Mouse (Mus musculus) naive thymus-derived CD4-positive, alpha-beta T cell, adult 2 months (primary cell): ENCODE data around the gene Vps13d.

Experiments
- DNase-seq: peaks from one replicate; pipeline ENCODE4 v3.0.0-alpha.2; 2011; ENCODE audit warnings: low read depth

Vps13d gene

DNA sequence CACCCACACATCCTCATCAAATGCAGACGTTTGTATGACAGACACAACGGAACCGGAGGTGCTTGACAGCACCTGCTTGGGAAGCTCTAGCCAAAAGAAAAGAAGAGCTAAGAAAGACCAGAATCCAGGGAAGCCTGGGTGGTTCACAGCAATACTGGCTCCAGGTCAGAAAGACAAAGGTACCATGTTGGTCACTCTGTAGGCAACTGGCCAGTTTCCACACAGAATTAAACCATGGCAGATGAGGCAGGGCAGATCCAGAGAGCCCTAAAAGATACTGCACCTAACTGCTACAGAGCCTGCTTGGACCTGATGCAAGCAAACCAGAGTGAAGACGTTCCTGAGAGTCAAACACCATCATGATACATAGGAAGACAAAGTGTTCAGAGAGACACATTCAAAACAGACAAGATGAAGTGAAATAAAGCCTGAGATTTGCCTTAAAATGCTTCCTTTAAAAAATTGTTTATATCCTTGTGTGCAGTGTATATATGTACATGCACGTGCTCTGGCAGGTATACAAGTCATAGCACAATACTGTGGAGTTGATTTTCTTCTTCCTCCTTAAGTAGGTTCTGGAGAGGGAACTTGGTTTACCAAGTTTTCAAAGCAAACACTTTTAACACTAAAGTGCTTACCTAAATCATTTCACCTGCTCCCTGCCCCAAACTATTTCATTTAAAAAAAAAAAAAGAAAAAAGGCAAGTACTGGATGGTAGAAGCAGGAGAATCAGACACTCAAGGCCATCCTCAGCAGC lies 44.3 kb downstream of the Vps13d start:
- no peak for DNase-seq

DNA sequence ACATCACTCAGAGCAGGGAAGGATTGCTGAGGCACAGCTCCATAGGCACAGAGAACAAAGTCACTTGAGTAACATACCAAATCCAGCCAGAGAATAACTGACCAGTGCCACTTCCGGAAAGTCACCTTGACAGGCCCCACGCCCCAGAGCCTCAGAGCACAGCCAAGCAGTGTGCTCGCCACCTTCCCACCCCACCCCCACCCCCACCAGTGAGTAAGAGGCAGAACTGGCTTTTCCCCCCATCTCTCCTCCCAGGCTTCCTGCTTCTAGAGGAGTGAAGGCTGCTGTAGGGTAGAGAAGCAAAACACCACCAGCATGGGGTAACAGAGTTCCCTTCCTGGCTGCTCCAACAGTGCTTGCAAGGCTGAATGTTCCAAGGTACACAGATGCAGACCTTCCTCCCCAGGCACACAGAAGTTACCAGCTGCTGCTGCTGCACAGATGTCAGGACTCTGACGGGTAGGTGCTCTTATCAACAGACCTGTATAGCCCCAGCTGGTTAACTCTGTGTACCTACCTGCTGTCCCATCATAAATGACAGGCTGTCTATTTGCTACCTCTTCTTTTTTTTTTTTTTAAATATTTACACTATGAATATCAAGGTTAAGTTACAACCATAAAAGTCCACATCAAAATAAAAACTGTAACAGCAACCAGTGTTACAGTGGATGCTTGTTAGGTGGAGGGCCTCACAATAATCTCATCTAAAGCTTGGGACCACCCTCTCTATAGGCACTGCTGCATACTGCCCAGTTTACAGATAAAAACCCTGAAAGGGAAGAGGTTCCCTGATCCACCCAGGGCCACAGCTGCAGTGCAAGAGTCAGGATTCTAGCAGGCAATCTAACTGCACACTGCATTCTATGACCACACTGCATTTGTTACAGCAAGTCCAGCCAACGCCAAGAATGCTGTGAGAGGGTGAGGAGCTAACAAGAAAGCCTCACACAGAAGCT lies 47.5 kb downstream of the Vps13d start:
- DNase-seq = no peak

DNA sequence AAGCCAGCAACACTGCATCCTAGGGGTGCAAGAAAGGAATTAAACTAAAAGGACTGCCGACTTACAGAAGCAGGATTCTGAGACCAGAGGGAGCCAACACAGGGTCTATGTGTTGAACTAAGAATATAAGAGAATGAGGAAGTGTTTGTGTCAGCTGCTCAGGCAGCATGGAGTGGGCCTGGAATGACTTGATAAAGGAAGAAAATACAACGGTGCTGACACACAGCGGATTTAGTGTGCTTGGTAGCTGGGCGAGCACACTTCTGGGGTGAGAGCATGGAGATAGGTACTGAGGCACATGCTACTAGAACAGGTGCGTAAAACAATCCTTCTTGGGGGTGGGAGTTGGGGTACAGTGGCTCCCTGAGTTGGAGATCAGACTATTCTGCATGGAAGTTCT lies 51.3 kb downstream of the Vps13d start:
- DNase-seq = no peak

DNA sequence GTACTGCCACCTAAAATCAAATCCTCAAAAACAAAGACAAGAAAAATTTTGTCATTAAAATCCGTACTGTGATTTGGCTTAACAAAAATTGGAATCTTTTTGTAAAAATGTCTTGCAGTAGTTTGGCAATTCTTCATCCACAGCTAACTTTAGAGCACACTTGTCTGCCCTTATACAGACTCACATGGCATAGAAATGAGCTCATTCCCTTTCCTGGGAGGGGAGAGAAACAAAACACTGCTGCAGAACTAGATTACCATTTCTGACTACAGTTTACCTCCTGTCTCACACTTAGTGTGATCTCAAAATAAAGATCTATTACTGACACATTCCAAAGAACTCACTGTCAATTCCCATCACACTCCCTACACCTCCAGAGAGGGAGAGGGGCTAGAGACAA lies 58.1 kb downstream of the Vps13d start:
- no peak for DNase-seq

DNA sequence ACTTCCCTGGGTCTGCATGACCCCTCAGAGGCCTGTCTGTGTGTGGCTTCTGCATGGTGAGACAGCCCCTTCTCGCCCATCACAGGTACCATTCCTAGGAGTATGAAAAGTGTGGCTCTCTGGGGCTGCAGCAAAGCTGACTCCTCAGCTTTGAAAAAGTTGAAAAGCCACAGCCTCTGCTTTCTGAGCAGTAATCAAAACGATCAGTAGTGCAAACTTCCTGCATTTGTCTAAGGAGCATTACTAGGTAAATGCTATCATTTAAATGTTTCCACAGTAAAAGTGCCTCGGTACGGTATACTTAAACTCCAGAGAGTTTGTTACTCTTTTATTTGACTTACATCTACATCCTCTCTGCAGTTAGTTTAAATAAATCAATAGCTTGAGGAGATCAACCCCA lies 59.3 kb downstream of the Vps13d start:
- no peak for DNase-seq

DNA sequence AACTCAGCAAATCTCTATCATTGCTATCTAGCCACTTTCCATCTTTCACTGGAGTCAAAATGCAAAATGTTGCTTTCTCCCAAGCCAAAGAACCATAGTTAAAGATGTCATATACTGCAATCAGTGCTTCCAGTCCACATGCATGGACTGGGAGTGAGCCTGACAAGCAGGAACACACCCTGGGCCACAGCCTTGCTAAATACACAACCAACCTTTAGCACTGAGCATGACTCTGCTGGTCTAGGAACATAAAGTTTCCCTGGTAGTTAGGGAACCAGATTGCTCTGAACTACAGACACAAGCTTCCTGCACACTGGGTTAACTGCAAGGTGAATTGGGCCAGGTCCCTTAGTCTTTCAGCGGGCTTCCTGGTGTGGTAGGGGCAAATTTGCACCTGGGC lies 64.0 kb downstream of the Vps13d start:
- no peak for DNase-seq

DNA sequence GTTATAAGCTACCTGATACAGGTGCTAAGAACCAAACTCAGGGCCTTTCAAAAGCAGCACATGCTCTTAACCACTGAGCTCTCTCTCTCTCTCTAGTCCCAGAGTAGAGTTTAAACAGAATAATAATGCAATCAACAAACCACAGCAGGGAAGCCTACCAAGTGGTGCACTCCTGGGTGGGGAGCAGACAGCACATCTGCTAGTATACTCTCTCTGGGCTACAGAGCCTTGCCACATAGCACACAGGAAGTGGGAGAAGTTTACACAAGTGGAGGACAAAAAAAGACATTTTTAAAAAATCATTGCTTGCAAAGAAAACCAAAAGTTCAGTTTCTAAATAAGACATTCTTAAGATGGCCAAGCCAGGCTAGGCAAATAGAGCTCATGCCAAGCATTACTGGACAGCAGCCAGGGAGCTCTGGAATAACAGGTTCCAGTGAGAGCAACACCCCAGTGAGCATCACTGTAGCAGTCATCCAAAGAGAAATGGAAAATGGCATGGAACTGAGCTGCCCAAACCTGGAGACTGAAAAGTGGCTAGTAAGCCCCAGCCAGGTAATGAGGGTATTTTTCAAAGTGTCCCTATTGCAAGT lies 64.8 kb downstream of the Vps13d start:
- no peak for DNase-seq

DNA sequence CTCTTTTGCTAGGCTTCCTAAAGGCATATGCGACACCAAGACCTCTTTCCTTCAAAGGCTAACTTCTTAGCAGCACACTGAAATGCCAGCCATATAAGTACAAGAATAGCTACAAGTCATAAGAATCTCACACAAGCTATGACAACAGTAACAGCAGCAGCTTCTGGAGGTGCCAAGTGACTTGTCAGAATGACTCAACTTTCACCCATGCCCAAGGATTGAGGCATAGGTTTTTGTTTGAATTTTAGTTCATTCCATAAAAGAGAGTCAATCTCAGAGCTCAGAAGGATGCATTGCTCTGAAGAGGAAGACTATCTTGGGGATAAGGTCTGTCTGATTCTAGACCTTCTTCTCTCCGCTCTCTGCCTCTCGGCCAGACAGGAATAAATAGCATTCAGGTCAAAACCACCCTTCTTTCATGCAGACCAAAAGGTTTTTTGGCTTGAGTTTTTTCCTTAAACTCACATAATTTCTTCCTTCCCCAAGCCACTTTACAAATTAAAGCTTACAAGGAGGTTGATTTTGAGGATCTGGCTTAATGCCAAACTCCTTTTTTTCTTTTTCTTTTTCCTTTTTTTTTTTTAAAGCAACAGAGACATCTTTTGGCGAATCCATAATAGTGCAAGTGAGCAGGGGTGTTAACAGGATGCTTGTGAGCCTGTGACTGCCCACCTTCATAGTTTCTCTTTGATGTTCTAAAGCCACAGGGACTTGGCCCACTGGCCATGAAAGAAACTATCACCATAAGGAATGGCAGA lies 69.2 kb downstream of the Vps13d start:
- no peak for DNase-seq

DNA sequence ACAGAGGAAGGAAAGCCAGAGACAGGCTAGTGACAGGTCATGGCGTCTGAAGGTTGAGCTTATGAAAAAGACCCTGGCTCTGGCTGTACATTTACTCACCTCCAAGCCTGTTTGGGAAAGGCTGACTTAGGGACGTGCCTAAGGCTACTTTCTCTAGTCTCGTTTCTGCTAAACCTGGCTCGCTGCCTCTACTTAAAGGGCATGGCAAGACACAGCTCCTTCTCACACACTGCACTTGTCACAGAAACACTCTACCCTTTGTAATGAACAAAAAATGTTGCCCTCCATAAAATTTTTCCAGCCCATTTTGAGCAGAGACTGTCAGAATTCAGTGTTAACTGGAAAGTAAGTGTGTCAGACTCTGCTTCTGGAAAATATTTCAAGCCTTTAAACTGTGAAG lies 70.4 kb downstream of the Vps13d start:
- DNase-seq = no peak

DNA sequence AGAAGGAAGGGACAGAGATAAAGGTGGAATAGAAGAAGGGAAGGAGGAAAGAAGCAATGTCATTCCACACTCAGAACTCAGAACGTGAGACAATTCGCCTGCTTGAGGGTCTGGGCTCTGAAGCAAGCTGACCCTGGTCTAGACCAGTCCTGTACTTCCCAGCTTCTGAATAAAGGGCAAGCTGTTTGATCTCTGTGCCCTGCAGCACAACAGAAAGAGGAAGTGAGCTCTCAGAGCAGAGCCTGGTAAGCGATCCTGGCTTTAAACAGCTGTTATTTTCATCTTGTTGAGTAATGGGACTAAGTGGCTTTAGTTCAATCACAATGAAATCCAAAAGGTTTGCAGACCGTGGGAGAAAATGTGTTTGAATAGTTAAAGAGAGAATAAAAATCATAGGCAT lies 83.2 kb downstream of the Vps13d start:
- DNase-seq = no peak

DNA sequence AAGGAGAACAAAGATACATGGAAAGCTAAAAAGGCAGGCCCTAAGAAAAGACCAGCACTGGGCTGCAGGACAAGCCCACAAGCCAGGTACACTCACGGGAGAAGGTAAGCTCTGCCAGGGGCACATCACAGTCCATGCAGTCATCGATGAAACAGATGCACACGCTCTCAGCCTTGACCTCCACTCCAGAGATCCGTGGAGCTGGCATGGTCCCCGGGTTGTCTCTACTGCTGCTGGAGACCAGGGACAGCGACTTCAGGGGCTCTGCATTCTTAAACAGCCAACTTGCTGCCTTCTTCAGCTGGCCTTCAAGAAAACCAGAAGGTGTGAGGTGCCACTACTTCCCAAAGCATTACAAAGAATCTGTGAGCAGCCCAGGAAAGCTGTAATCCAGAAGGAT lies 84.1 kb downstream of the Vps13d start:
- DNase-seq = no peak

DNA sequence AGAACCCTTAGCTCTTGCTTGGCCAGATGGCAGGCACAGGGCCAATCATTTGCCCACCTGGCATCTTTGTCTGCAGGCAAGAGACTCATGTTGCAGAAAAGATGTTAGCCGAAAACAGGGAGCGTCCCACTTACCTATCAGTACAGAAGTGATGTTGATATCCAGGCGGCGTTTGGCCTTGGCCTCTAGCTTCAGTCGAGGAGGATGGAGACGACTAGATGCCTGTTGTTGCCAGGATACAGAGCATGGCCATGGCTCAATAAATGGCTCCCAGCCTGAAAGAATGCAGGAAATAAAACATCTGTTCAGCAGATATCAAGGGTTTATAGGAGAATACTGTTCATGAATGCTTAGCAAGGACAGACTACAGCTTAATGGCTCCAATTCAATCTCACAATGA lies 88.0 kb downstream of the Vps13d start:
- no peak for DNase-seq

DNA sequence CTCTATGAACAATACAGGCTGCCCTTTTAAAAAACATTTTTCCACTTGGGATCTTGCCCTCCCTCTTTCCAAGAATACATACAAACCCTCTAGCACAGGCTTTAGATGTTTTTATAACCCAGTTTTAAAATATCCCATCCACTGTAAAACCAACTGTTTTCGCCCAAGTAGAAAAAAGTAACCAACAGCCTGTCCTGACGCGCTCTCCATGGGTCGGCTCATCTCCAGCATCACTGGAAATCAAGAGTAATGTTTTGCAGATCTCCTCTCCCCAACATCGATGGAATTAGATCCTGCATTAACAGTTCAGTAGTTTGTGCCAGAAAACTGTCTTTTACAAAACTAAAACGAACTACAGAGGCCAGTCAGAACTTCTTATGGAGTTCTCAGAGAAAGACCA lies 89.5 kb downstream of the Vps13d start:
- no peak for DNase-seq

DNA sequence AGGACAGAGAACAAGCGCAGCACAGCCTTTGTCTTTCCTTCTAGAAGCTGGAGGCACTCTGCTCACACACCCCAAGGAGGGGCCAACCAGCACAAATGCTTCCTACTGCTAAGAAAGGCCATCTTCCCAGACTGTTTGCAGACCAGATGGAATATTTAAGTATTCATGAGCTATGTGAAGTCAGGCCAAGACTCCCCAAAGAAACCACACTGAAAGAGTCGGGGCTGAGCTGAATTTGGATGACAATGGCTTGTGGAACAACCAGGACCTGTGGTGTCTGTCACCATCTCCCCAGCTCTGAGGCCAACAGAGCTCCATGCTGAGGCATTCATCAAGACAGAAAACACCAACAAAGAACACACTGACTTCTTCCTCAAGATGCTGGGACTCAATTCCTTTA lies 89.9 kb downstream of the Vps13d start:
- no peak for DNase-seq

DNA sequence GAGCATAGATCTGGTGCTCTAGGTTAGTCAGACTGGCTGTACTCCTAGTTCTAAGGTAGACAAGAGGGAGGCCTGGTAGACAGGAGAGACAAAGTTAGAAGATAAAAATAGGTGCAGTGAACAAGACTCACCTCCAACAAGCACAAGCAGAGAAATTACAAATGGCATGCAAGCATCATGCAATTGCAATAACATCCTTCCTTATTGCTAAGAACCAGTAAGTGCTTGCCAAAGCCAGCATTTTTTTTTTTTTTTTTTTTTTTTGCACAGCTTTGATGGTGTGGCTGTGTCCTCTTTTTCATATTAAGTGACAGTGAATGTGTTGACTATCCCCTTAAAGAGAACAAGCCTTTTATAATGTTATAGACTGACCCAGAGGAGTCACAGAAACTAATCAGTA lies 91.2 kb downstream of the Vps13d start:
- DNase-seq = no peak

DNA sequence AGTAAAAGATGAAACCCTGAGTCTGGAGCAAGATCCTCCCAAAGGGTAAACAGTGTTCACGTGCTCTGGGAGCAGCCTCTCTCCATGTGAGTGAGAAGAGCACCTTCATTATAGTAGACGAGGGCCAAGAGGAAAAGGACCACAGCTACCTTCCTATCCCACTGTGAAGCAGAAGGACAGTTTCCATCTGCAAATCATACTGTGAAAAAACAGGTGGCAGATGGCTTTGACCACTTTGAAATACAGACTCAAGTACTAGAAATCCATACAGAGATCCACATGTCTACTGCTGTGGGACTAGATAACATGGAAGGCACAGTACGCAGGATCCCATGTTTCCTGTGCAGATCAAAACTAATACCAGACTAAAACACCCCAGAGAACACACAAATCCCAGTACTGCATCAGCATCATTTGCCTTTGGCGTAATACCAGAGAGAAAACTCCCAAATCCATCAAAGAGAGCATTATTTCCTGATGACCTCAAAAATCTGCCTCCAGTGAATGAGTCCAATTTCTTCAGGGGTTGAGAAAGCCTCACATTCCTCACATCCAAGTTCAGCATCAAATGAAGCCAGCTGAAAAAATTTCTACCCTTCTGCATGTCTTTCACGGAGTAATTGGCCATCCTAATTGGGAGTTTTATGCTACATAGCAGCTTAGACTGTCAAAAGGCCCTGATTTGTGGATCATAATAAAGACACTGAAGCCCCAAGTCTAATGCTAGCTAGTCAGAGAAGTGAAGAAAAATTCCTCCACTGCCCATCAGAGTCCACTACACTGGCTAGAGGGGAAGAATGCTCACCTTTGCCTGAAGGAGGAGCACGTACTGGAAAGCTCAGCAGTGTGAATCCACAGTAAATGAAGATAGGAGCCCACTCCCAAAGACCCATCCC lies 92.7 kb downstream of the Vps13d start:
- DNase-seq = no peak

DNA sequence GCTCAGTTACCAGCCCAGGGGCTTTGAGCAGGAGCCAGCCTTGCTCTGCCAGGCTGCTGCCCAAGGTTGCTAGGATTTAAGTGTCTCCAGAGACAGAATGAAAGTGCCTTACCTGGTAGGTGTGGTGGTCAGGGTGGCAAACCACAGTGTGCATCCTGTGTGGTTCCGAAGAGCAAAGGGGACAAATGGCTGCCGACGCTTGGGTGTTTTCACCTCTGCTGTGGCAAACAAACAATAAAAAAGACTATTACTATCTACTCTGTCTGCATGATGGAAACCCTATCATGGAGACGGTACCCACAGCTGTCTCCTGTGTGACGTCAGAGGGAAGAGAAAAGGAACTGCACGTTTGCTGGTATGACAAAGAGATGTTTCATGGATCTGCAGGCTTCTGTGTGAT lies 95.0 kb downstream of the Vps13d start:
- DNase-seq = peak; percentile 36

DNA sequence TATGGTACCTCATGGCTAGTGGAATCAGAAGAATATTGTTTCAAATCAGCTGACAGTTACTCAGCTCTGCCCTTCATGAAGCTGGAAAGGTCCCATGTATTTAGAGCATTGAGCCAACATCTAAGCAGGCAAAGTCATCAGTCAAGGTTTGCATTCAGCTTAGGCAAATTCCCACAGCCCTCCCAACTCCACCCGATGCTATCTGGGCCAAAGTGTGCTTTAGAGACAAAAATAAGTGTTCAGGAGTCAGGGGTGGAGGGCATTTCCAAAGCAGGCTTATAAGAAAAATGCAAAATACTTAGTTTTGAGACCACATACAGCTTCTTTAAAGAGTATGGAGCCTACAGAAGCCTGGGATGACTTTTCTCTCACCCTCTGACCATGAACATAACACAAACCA lies 95.5 kb downstream of the Vps13d start:
- DNase-seq = no peak

DNA sequence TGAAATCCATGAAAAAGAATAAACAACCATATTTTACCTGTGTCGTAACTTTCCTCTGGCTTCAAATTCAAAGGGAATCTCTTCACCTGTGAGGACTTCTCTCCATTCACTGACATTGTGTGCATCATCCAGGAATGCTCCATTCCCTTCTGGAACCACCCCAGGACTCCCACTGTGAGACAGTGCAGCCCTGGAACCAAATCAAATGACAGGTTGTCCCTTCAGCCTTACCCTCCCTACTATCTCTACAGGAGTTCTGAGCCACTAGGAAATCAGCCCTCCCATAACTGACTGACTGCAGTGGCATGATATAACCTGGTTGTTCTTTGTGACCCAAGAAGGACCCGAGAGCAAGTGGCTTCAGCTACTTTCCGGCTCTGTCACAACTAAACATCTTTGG lies 96.8 kb downstream of the Vps13d start:
- DNase-seq = no peak

DNA sequence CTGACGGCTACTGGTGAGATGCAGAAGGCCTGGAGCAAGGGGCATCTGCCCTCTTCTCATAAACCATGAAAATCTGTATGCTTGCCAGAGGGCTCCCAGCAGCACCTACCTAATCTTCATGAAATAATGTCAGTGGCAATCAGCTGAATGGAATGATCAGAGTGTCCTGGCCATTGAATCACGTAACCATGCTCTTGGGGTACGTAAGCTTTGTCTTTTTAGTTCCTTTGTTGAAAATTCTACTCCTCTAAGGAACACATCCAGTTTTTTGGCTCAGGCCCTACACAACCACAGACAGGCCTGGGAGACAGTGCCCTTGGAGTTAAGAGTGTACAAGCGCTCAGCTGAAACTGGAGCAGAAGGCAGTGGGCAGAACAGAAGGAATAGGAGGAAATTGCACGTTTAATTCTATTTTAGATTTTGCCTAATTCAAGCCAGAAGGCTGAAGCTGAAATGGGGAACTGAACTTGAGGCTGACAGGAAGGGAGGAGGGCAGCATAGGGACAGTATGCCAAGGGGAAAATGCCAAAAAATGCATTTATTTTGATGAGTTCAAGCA lies 98.2 kb downstream of the Vps13d start:
- DNase-seq = no peak

DNA sequence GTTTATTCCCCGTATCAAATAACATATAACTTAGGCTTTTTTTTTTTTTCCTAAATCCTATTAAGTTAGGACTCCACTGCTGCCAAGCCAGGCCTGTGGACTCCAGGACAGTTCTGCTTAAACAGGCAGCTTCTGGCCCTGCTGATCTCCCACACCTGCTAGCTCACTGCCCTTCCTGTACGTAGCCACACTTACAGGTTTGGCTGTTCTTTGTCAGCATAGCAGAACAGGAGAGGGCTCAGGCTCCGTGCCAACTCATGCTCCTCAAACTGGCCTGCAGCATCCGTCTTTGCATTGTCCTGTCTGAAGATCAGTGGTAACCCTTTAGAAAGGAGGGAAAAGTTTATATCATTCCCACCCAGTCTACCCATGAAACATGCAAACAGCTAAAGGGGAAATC lies 108.3 kb downstream of the Vps13d start:
- no peak for DNase-seq
